Mouse (Mus musculus): ENCODE data around the gene Ffar3. TPM values are rescaled to one million over a fixed set of nuclear protein-coding genes. Genes with fewer than 3 reads are reported as not detected.

Ffar3 gene
- total and polyA plus RNA-seq, 3 experiments = not detected

DNA sequence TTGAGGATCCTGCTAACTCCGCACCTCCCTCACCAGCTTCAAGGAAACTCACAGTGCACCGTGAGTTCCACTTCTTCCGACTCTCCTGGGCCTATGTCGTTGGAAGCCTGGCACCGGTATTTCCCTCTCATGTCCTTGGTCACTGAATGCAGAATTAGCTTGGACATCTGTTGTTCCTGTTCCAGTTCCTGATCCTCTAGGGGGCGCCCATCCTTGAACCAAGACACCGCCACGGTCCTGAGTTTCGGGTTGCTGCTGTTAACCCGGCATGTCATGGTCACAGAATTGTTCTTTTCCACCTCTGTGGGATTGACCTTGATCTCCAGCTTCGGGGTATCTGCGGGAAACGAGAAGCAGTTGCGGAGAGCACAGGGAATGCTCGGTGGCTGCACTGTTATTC, 17.1 kb upstream of the Ffar3 start:
- no peak overlapping the region for H3K4me3 ChIP-seq (ENCODE audit: low read depth, low read length)
- no peaks in the 10 kb centered on the region for H3K4me1 ChIP-seq (ENCODE audit: insufficient read depth, low read depth, low read length)
- ATAC-seq (ENCODE audit: extremely low read depth, insufficient number of reproducible peaks, low FRiP score, poor library complexity, severe bottlenecking) (no peak), DNase-seq (ENCODE audit: low spot score) (peak; percentile 15)
- peaks cover 4% of the 10 kb centered on the region; the same call in 1 of the 2 replicates for H3K27me3 ChIP-seq (ENCODE audit: insufficient read depth, low read length)
- no peaks in the 10 kb centered on the region for H3K36me3 ChIP-seq (replicated peaks)
- H3K9me3 ChIP-seq (replicated peaks) = no peaks in the 10 kb centered on the region
- TF ChIP-seq GATA1 (IDR thresholded peaks at IDR 0.05; ENCODE audit: borderline replicate concordance, low read length) (no peak), CTCF (IDR thresholded peaks at IDR 0.05; ENCODE audit: low read depth, low read length) (0 out of 2 replicates have a peak, but pooled peaks have one; percentile 17)

DNA sequence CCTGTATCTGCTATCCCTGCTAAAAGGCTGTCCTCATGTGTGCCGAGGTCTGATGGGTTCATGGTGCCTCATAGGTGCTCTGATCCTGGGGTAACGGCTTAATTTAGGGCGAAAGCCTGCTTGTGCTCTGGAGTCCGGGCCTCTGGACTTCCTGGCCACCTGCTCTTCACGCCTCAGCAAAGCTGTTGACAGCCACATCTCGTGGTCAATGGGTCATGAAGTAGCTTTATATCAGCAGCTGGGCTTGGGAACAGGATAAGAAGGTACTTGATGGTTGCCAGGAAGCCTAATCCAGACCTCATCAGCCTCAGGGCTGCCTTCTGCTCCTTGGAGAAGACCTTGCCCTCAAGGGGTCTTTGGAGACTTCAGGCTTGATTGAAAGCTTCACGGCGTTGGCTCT, 7.4 kb upstream of the Ffar3 start:
- Histone ChIP-seq H3K4me1 (ENCODE audit: insufficient read depth, low read depth, low read length) (peaks cover 7% of the 10 kb centered on the region), H3K27me3 (ENCODE audit: insufficient read depth, low read length) (peaks cover 6% of the 10 kb centered on the region; the same call in 1 of the 2 replicates), H3K36me3 (replicated peaks) (no peaks in the 10 kb centered on the region), H3K9me3 (replicated peaks) (no peaks in the 10 kb centered on the region), H3K4me3 (ENCODE audit: low read depth, low read length) (no peak overlapping the region)
- no peak for ATAC-seq (ENCODE audit: extremely low read depth, insufficient number of reproducible peaks, low FRiP score, poor library complexity, severe bottlenecking)
- TF ChIP-seq POLR2AphosphoS5 (IDR thresholded peaks at IDR 0.05; ENCODE audit: insufficient replicate concordance, low read depth, low read length) (no peak), CTCF (IDR thresholded peaks at IDR 0.05; ENCODE audit: low read depth, low read length) (no peak), GATA1 (IDR thresholded peaks at IDR 0.05; ENCODE audit: borderline replicate concordance, low read length) (no peak)
- no peak for DNase-seq (ENCODE audit: low spot score)

DNA sequence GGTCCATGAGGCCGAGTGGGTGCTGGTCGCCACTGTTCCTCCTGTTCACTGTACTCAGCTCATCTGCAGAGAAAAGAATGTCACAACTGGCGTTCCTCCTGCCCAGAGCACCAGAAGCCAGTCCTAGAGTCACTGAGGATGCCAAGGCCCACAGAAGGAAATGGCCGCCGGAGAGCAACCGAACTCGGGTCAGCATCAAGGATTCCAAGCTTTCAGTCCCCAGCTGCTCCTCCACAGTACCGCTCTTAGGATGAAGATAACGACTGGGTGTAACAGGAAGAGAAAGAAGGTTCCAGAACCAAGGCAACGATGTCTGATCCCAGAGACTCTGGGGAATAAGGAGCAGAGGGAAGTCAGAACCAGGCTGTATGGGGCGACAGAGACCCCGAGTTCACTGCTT, 5.5 kb upstream of the Ffar3 start, which contains the start of gene Ffar1:
Ffar1 (minus strand) TSS at position 101 of the 400 bp plus-strand sequence.
- Histone ChIP-seq H3K4me1 (ENCODE audit: insufficient read depth, low read depth, low read length) (peaks cover 7% of the 10 kb centered on the region), H3K36me3 (replicated peaks) (no peaks in the 10 kb centered on the region), H3K9me3 (replicated peaks) (no peaks in the 10 kb centered on the region), H3K27me3 (ENCODE audit: insufficient read depth, low read length) (peaks cover 6% of the 10 kb centered on the region; the same call in 1 of the 2 replicates), H3K4me3 (ENCODE audit: low read depth, low read length) (no peak within 1 kb of the TSS)
- no peak for TF ChIP-seq GATA1 (IDR thresholded peaks at IDR 0.05; ENCODE audit: borderline replicate concordance, low read length)
- no peak for TF ChIP-seq TAL1 (conservative IDR thresholded peaks at IDR 0.05; ENCODE audit: low read depth, low read length)
- no peak for TF ChIP-seq CTCF (IDR thresholded peaks at IDR 0.05; ENCODE audit: low read depth, low read length)
- TF ChIP-seq POLR2AphosphoS5 (IDR thresholded peaks at IDR 0.05; ENCODE audit: insufficient replicate concordance, low read depth, low read length) = no peak
- no peak for TF ChIP-seq GATA2 (IDR thresholded peaks at IDR 0.05; ENCODE audit: borderline replicate concordance, low read depth, low read length)
- ATAC-seq (ENCODE audit: extremely low read depth, insufficient number of reproducible peaks, low FRiP score, poor library complexity, severe bottlenecking) = no peak
- DNase-seq (ENCODE audit: low spot score) = no peak

DNA sequence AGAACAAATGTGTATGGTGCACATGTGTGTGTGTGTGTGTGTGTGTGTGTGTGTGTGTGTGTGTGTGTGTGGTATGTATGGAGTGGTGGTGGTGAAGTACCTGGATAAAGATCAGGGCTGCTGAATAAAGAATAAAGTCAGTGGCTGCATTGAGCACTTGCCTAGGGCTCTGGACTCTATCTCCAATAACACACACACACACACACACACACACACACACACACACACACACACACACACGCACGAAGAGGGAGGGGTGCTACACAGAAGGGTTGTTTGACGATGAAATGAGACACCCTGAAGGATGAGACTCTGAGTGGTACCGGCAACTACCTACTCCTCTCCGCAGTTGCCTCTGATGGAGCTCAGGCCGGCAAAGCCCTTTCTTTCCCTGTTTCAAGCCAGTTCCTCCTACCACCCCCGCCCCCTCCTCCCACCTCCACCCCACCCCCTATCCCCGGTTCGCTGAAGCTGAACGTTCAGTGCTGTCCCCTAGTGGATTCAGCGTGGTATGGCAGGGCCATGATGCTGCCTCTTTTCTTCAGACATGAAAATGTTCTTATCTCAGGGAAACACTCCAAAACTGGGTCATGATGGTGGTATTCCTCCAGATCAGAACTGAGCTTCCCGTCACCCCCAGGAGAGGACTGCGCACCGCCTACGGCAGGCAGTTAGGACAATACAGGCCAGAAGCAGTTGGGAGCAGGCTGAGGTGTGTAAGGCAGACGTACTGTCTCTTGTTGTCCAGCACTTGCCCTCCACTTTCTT, 3.8 kb upstream of the Ffar3 start:
- TF ChIP-seq TAL1 (conservative IDR thresholded peaks at IDR 0.05; ENCODE audit: low read depth, low read length) (no peak), CTCF (IDR thresholded peaks at IDR 0.05; ENCODE audit: low read depth, low read length) (peak; percentile 70)
- H3K36me3 ChIP-seq (replicated peaks) = no peaks in the 10 kb centered on the region
- H3K4me3 ChIP-seq (ENCODE audit: low read depth, low read length) = no peak overlapping the region; the same call in 1 of the 2 replicates
- DNase-seq (ENCODE audit: low spot score) = peak; percentile 20
- no peak; the same call in 1 of the 2 replicates for ATAC-seq (ENCODE audit: extremely low read depth, insufficient number of reproducible peaks, low FRiP score, poor library complexity, severe bottlenecking)
- no peaks in the 10 kb centered on the region for H3K9me3 ChIP-seq (replicated peaks)
- H3K4me1 ChIP-seq (ENCODE audit: insufficient read depth, low read depth, low read length) = peaks cover 7% of the 10 kb centered on the region
- peaks cover 10% of the 10 kb centered on the region; the same call in 1 of the 2 replicates for H3K27me3 ChIP-seq (ENCODE audit: insufficient read depth, low read length)

DNA sequence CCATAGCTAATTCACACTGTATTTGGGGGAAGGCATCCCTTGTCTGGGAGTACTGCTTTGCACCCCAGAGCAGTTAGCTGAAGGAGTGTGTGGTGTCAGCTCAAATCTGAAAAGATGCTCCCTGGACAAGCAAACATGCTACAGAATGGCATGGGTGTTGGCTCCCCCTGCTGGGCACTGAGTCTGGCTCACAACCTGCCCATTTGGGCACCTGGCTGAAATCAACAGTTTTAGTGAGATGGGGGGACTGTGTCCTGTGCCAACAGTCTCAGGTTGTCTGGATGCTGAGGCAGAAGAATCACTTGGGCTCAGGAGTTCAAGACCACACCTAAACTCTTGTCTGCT, 3.3 kb upstream of the Ffar3 start:
- H3K36me3 ChIP-seq (replicated peaks) = no peaks in the 10 kb centered on the region
- peaks cover 7% of the 10 kb centered on the region for H3K4me1 ChIP-seq (ENCODE audit: insufficient read depth, low read depth, low read length)
- ATAC-seq (ENCODE audit: extremely low read depth, insufficient number of reproducible peaks, low FRiP score, poor library complexity, severe bottlenecking) = no peak
- no peak for TF ChIP-seq TAL1 (conservative IDR thresholded peaks at IDR 0.05; ENCODE audit: low read depth, low read length)
- peak; percentile 26; the same call in 1 of the 2 replicates for TF ChIP-seq CTCF (IDR thresholded peaks at IDR 0.05; ENCODE audit: low read depth, low read length)
- no peak for TF ChIP-seq GATA2 (IDR thresholded peaks at IDR 0.05; ENCODE audit: borderline replicate concordance, low read depth, low read length)
- peak; percentile 28 for DNase-seq (ENCODE audit: low spot score)
- no peaks in the 10 kb centered on the region for H3K9me3 ChIP-seq (replicated peaks)
- no peak overlapping the region for H3K4me3 ChIP-seq (ENCODE audit: low read depth, low read length)
- H3K27me3 ChIP-seq (ENCODE audit: insufficient read depth, low read length) = peaks cover 15% of the 10 kb centered on the region

DNA sequence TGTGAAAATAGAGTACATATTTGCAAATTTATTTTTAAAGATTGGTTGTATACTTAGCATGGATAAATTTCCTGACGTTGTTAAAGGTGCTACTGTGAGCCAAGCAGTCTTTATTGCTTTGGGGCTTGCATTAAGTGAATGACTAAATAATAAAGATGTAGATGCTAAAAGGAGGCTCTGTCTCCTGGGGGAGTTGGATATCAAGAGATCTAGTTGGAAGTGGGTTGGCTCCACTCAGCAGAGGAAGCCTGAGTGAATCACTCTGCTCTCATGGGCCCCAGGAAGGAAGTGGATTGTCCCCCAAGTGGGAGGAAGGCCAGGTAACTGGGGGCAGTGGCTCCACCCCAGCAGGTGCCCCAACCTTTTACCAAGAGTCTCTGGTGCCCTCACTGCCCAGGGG, 1.8 kb upstream of the Ffar3 start:
- DNase-seq (ENCODE audit: low spot score) = no peak
- Histone ChIP-seq H3K27me3 (ENCODE audit: insufficient read depth, low read length) (peaks cover 18% of the 10 kb centered on the region), H3K4me3 (ENCODE audit: low read depth, low read length) (no peak overlapping the region), H3K4me1 (ENCODE audit: insufficient read depth, low read depth, low read length) (peaks cover 7% of the 10 kb centered on the region), H3K9me3 (replicated peaks) (no peaks in the 10 kb centered on the region), H3K36me3 (replicated peaks) (no peaks in the 10 kb centered on the region)
- no peak for ATAC-seq (ENCODE audit: extremely low read depth, insufficient number of reproducible peaks, low FRiP score, poor library complexity, severe bottlenecking)
- TF ChIP-seq GATA2 (IDR thresholded peaks at IDR 0.05; ENCODE audit: borderline replicate concordance, low read depth, low read length) (no peak), TAL1 (conservative IDR thresholded peaks at IDR 0.05; ENCODE audit: low read depth, low read length) (no peak), CTCF (IDR thresholded peaks at IDR 0.05; ENCODE audit: low read depth, low read length) (no peak), GATA1 (IDR thresholded peaks at IDR 0.05; ENCODE audit: borderline replicate concordance, low read length) (no peak), POLR2AphosphoS5 (IDR thresholded peaks at IDR 0.05; ENCODE audit: insufficient replicate concordance, low read depth, low read length) (no peak)

DNA sequence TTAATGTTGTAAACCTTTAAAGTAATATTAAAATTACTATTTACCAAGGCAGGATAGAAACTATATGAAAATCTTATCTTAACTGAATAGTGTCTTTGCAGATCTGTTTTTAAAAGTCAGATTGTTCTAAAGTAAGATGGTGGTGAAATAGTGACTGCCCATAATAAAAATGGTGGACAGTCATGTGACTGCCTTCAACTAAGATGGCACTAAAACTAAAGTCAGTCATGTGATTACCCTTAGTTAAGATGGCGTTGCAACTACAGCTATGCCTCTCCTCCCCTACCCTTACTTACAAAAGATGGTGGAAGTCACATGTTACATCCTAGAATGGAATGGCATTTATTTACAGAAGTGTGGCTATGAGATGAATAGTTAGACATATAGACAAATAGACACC, 4.6 kb downstream of the Ffar3 start:
- ATAC-seq (ENCODE audit: extremely low read depth, insufficient number of reproducible peaks, low FRiP score, poor library complexity, severe bottlenecking) (no peak), DNase-seq (ENCODE audit: low spot score) (no peak)
- no peak for TF ChIP-seq GATA1 (IDR thresholded peaks at IDR 0.05; ENCODE audit: borderline replicate concordance, low read length)
- TF ChIP-seq GATA2 (IDR thresholded peaks at IDR 0.05; ENCODE audit: borderline replicate concordance, low read depth, low read length) = no peak
- TF ChIP-seq POLR2AphosphoS5 (IDR thresholded peaks at IDR 0.05; ENCODE audit: insufficient replicate concordance, low read depth, low read length) = no peak
- TF ChIP-seq CTCF (IDR thresholded peaks at IDR 0.05; ENCODE audit: low read depth, low read length) = no peak
- TF ChIP-seq TAL1 (conservative IDR thresholded peaks at IDR 0.05; ENCODE audit: low read depth, low read length) = no peak

More for the DNA sequence above, 4.6 kb downstream of the Ffar3 start:
- Histone ChIP-seq H3K4me3 (ENCODE audit: low read depth, low read length) (no peak overlapping the region), H3K36me3 (replicated peaks) (no peaks in the 10 kb centered on the region), H3K27me3 (ENCODE audit: insufficient read depth, low read length) (peaks cover 13% of the 10 kb centered on the region), H3K9me3 (replicated peaks) (no peaks in the 10 kb centered on the region), H3K4me1 (ENCODE audit: insufficient read depth, low read depth, low read length) (peaks cover 5% of the 10 kb centered on the region)

Measured in G1E (cell line).